Mouse (Mus musculus): ENCODE results near the gene Cyb561d2. TPM values are rescaled to one million over a fixed set of nuclear protein-coding genes. Genes with fewer than 3 reads are reported as not detected.
A peak's percentile ranks its signal among the peaks of the same experiment; 100 is the strongest.

The Cyb561d2 gene
- polyA plus RNA-seq, 1 experiment from 2014 or later = 13.1 TPM

GRCm38 (mm10) chr9:107514303-107514955 is 27.6 kb downstream of the Cyb561d2 start:
- WGBS = 19% methylated on average over 14 of the region's 14 CpGs
- H3K27ac ChIP-seq (replicated peaks; ENCODE audit: low read depth, low read length) = no peak overlapping the region
- H3K9me3 ChIP-seq (ENCODE audit: control insufficient read depth, low read length) = no peaks in the 10 kb centered on the region
- no peak overlapping the region for H3K9ac ChIP-seq (ENCODE audit: low read length)
- H3K4me1 ChIP-seq (ENCODE audit: control insufficient read depth, insufficient read depth, low read length) = no peaks in the 10 kb centered on the region
- no peaks in the 10 kb centered on the region; the same call in 1 of the 2 replicates for H3K27me3 ChIP-seq (ENCODE audit: control insufficient read depth, insufficient read depth, low read length)
- DNase-seq (ENCODE audit: low spot score) = peak; percentile 94
- no peak overlapping the region for H3K4me2 ChIP-seq (ENCODE audit: low read depth, severe bottlenecking)
- H3K36me3 ChIP-seq (ENCODE audit: control insufficient read depth, insufficient read depth, low read length) = no peaks in the 10 kb centered on the region
- H3K4me3 ChIP-seq (ENCODE audit: low read depth, low read length) = no peak overlapping the region
- ATAC-seq (ENCODE audit: insufficient number of reproducible peaks, low FRiP score, low TSS enrichment, low read depth) = 0 out of 2 replicates have a peak, but pooled peaks have one; percentile 42

- H3K36me3 ChIP-seq (ENCODE audit: control insufficient read depth, insufficient read depth, low read length) = no peaks in the 10 kb centered on the region
- ATAC-seq (ENCODE audit: insufficient number of reproducible peaks, low FRiP score, low TSS enrichment, low read depth) = no peak
Observed at GRCm38 (mm10) chr9:107512326-107512725, 29.7 kb downstream of the Cyb561d2 start.

DNA sequence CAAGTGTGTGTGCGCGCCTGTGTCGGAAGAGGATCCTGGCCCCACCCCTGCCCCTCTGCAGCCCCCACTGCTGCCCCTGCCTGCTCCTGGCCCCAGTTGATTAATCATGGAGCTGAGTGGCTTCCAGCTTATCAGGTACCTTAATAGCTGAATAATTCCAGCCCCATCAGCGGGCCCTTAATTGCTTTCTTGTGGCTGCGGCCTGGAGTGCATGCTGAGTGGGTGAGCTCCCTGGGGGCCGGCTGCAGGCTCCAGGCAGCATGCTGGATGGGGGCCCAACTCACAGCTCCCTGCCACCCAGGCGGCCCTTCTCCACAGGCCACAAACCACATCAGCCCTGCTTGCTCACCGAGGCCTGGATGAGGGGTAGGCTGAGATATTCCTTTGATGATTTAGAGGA is 30.6 kb downstream of the Cyb561d2 start:
- H3K36me3 ChIP-seq (ENCODE audit: control insufficient read depth, insufficient read depth, low read length) = no peaks in the 10 kb centered on the region
- peaks cover 3% of the 10 kb centered on the region; the same call in 1 of the 2 replicates for H3K4me1 ChIP-seq (ENCODE audit: control insufficient read depth, insufficient read depth, low read length)

More at GRCm38 (mm10) chr9:107512326-107512725, 29.7 kb downstream of the Cyb561d2 start:
- no peak overlapping the region for H3K4me2 ChIP-seq (ENCODE audit: low read depth, severe bottlenecking)
- H3K4me3 ChIP-seq (ENCODE audit: low read depth, low read length) = no peak overlapping the region
- H3K27ac ChIP-seq (replicated peaks; ENCODE audit: low read depth, low read length) = no peak overlapping the region
- peaks cover 3% of the 10 kb centered on the region; the same call in 1 of the 2 replicates for H3K4me1 ChIP-seq (ENCODE audit: control insufficient read depth, insufficient read depth, low read length)
- no peaks in the 10 kb centered on the region for H3K9me3 ChIP-seq (ENCODE audit: control insufficient read depth, low read length)
- DNase-seq (ENCODE audit: low spot score) = no peak
- 85% methylated on average over 16 of the region's 16 CpGs for WGBS
- no peaks in the 10 kb centered on the region; the same call in none of the 2 replicates for H3K27me3 ChIP-seq (ENCODE audit: control insufficient read depth, insufficient read depth, low read length)
- no peak overlapping the region for H3K9ac ChIP-seq (ENCODE audit: low read length)

GRCm38 (mm10) chr9:107510384-107511100 is 31.5 kb downstream of the Cyb561d2 start:
- H3K9ac ChIP-seq (ENCODE audit: low read length) = no peak overlapping the region
- H3K4me2 ChIP-seq (ENCODE audit: low read depth, severe bottlenecking) = no peak overlapping the region
- no peak for ATAC-seq (ENCODE audit: insufficient number of reproducible peaks, low FRiP score, low TSS enrichment, low read depth)

More for the DNA sequence above, 30.6 kb downstream of the Cyb561d2 start:
- no peak overlapping the region for H3K9ac ChIP-seq (ENCODE audit: low read length)
- H3K4me2 ChIP-seq (ENCODE audit: low read depth, severe bottlenecking) = no peak overlapping the region
- H3K4me3 ChIP-seq (ENCODE audit: low read depth, low read length) = no peak overlapping the region
- no peaks in the 10 kb centered on the region for H3K9me3 ChIP-seq (ENCODE audit: control insufficient read depth, low read length)
- no peak for DNase-seq (ENCODE audit: low spot score)
- WGBS = 46% methylated on average over 8 of the region's 8 CpGs
- no peak for ATAC-seq (ENCODE audit: insufficient number of reproducible peaks, low FRiP score, low TSS enrichment, low read depth)
- H3K27me3 ChIP-seq (ENCODE audit: control insufficient read depth, insufficient read depth, low read length) = no peaks in the 10 kb centered on the region; the same call in none of the 2 replicates
- H3K27ac ChIP-seq (replicated peaks; ENCODE audit: low read depth, low read length) = no peak overlapping the region

DNA sequence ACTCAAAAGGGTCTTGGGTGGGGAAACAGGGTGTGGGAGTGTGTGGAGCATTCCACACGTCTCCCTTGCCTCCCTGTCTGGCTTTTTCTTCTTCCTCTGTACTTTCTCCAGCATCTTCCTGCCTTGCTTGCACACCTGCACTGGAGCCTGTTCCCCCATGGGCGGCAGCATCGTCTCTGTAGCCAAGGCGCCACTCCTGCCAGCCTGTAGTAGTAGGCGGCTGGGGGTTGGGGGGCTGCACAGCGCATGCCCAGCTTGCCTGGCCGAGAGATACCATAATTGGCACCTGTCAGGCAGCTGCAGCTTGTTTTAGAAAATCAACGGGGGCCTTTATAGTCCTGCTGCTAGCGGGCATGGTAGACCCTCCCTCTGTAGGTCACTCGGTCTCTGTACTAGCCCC is 33.7 kb downstream of the Cyb561d2 start:
- Histone ChIP-seq H3K9ac (ENCODE audit: low read length) (no peak overlapping the region), H3K9me3 (ENCODE audit: control insufficient read depth, low read length) (no peaks in the 10 kb centered on the region), H3K4me3 (ENCODE audit: low read depth, low read length) (no peak overlapping the region), H3K36me3 (ENCODE audit: control insufficient read depth, insufficient read depth, low read length) (no peaks in the 10 kb centered on the region), H3K4me1 (ENCODE audit: control insufficient read depth, insufficient read depth, low read length) (peaks cover 3% of the 10 kb centered on the region; the same call in 1 of the 2 replicates), H3K27me3 (ENCODE audit: control insufficient read depth, insufficient read depth, low read length) (peaks cover 4% of the 10 kb centered on the region), H3K27ac (replicated peaks; ENCODE audit: low read depth, low read length) (no peak overlapping the region), H3K4me2 (ENCODE audit: low read depth, severe bottlenecking) (no peak overlapping the region)
- 47% methylated on average over 10 of the region's 10 CpGs for WGBS
- DNase-seq (ENCODE audit: low spot score) (no peak), ATAC-seq (ENCODE audit: insufficient number of reproducible peaks, low FRiP score, low TSS enrichment, low read depth) (no peak)

More at GRCm38 (mm10) chr9:107510384-107511100, 31.5 kb downstream of the Cyb561d2 start:
- Histone ChIP-seq H3K4me3 (ENCODE audit: low read depth, low read length) (no peak overlapping the region), H3K4me1 (ENCODE audit: control insufficient read depth, insufficient read depth, low read length) (peaks cover 3% of the 10 kb centered on the region; the same call in 1 of the 2 replicates), H3K27ac (replicated peaks; ENCODE audit: low read depth, low read length) (no peak overlapping the region), H3K9me3 (ENCODE audit: control insufficient read depth, low read length) (no peaks in the 10 kb centered on the region), H3K36me3 (ENCODE audit: control insufficient read depth, insufficient read depth, low read length) (no peaks in the 10 kb centered on the region), H3K27me3 (ENCODE audit: control insufficient read depth, insufficient read depth, low read length) (peaks cover 4% of the 10 kb centered on the region)
- no peak for DNase-seq (ENCODE audit: low spot score)
- WGBS = 80% methylated on average over 14 of the region's 14 CpGs

DNA sequence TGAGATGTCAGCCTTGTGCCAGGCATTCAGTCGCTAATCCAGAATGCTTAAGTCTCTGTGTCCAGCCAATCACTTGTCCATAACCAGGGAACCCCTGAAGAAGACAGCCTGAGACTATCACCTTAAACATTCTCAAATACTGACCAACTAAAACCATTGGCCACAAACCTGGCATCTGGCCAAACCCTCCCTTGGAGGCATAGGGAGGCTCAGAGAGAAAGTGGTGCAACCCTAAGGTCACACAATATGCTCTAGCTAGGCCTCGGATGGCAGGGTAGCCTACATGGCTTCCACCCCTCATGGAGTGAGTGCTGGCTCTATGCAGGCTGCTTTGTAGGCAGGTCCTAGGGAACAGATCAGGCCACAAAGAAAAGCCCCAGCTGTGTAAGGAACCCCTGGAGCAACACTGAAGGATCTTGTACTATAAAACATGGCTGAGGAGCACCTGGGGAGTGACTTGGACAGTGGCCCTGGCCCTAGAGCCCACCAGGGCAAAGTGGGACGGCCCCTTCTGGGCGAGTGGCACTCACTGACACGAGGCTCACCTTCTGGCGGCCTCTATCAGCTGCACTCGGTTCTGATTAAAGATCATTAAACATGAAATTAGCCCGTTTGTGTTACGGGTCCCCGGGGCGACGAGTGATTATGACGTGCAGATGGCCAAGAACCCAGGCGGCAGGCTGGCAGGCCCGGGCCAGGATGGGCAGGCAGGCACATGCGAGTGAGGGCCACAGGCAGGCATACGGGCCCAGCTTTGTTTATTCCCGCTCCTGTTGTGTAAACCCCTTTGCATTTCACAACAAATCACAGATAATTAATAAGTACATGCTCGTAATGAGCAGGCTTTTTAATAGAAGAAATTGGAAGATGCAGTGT is 37.1 kb downstream of the Cyb561d2 start:
- WGBS = 58% methylated on average over 19 of the region's 19 CpGs
- Histone ChIP-seq H3K4me3 (ENCODE audit: low read depth, low read length) (no peak overlapping the region), H3K4me2 (ENCODE audit: low read depth, severe bottlenecking) (no peak overlapping the region), H3K4me1 (ENCODE audit: control insufficient read depth, insufficient read depth, low read length) (peaks cover 3% of the 10 kb centered on the region; the same call in 1 of the 2 replicates), H3K27me3 (ENCODE audit: control insufficient read depth, insufficient read depth, low read length) (peaks cover 4% of the 10 kb centered on the region; the same call in 1 of the 2 replicates), H3K9me3 (ENCODE audit: control insufficient read depth, low read length) (no peaks in the 10 kb centered on the region), H3K27ac (replicated peaks; ENCODE audit: low read depth, low read length) (no peak overlapping the region), H3K9ac (ENCODE audit: low read length) (no peak overlapping the region), H3K36me3 (ENCODE audit: control insufficient read depth, insufficient read depth, low read length) (no peaks in the 10 kb centered on the region)
- no peak for DNase-seq (ENCODE audit: low spot score)
- no peak for ATAC-seq (ENCODE audit: insufficient number of reproducible peaks, low FRiP score, low TSS enrichment, low read depth)

GRCm38 (mm10) chr9:107502131-107502846 is 39.7 kb downstream of the Cyb561d2 start:
- no peak for DNase-seq (ENCODE audit: low spot score)
- 88% methylated on average over 12 of the region's 12 CpGs for WGBS
- H3K9me3 ChIP-seq (ENCODE audit: control insufficient read depth, low read length) = no peaks in the 10 kb centered on the region
- H3K4me3 ChIP-seq (ENCODE audit: low read depth, low read length) = no peak overlapping the region
- no peak overlapping the region for H3K9ac ChIP-seq (ENCODE audit: low read length)
- peaks cover 4% of the 10 kb centered on the region; the same call in 1 of the 2 replicates for H3K27me3 ChIP-seq (ENCODE audit: control insufficient read depth, insufficient read depth, low read length)
- ATAC-seq (ENCODE audit: insufficient number of reproducible peaks, low FRiP score, low TSS enrichment, low read depth) = no peak
- H3K4me1 ChIP-seq (ENCODE audit: control insufficient read depth, insufficient read depth, low read length) = no peaks in the 10 kb centered on the region
- no peak overlapping the region for H3K27ac ChIP-seq (replicated peaks; ENCODE audit: low read depth, low read length)
- H3K4me2 ChIP-seq (ENCODE audit: low read depth, severe bottlenecking) = no peak overlapping the region
- no peaks in the 10 kb centered on the region for H3K36me3 ChIP-seq (ENCODE audit: control insufficient read depth, insufficient read depth, low read length)
